Mouse (Mus musculus) ovary, postnatal 14 days (tissue): Measurements from ENCODE around the gene Eps8.
"Not testable (repeated sequence)": the region's sequence is repeated elsewhere in the genome, so short reads cannot be mapped to it uniquely, and the experiment has no call there.

Experiments
- DNase-seq: peaks from one replicate; pipeline ENCODE4 v3.0.0; 2022; ENCODE audit warnings: low spot score

Gene Eps8

DNA sequence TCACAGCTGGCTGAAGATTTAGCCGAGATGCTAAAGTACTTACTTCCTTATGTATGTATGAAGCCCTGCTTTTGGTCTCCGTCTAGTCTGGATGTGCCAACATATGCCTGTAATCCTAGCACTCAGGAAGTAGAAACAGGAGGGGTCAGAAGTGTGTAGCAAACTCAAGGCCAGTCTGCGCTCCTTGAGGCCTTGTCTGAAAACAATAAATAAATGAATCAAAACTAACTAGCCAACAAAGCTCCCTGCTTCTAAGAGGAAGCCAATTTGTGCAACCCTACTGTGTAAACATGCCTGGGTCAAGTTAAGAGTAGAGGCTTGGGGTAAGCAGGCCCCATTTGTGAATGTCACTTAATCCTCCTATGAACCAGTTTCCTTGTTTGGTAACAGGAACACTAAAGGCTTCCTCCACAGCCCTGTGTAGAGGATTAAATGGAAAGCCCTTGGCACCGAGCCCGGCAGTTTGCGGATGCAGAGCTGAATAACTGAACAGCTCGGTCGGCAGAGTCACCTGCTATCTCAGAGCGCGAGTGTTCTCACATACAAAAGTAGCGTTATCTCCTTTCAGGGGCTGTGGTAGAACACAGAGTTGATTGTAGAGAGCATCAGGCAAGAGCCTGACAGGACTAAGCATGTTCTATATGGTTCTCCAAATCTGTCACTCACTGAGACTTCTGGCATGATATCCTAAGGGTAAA is 183.6 kb downstream of the Eps8 start:
- peak; percentile 67 for DNase-seq

- DNase-seq: no peak
Observed at GRCm38 (mm10) chr6:137469541-137469940, 185.1 kb downstream of the Eps8 start.

DNA sequence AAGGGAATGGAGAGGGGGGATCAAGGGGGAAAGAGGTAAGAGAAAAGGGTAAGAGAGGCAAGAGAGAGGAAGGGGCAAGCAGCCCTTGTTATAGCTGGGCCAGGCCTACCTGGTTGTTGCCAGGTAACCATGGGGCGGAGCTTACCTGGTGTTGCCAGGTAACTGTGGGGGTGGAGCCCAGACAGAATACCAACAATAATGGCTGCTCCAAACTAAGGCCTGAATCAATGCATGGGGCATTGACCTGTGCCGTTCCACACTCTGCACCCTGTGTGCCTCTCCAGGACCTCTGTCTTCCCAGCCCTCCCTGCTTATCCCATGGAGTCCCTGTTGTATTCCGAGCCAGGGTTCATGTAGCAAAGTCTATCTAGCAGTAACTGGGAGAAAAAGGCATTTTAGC is 187.0 kb downstream of the Eps8 start:
- no peak for DNase-seq

- no peak for DNase-seq
Observed at GRCm38 (mm10) chr6:137466256-137466655, 188.4 kb downstream of the Eps8 start.

- DNase-seq: peak; percentile 44
Observed at GRCm38 (mm10) chr6:137465253-137465652, 189.4 kb downstream of the Eps8 start.

GRCm38 (mm10) chr6:137463771-137464170 is 190.9 kb downstream of the Eps8 start:
- no peak for DNase-seq

DNA sequence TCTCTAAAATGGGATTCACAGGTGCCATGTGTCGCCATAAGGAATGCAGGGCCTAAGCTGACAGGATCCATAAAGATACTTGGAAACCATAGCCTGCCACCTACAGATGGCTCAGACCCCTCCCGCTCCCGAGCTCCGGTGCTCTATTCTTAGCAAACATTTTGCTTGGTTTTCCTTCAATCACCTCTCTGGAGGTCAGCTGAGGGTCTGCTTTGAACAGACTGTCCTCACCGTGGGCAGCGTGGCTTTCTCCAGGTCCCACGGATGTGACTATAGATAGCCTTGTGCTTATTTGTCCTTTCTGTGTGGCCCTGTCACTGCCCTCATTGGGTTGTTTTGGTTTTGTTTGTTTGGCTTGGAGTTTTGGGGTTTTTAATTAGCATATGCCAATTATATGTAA is 196.5 kb downstream of the Eps8 start:
- no peak for DNase-seq

- no peak for DNase-seq
Observed at GRCm38 (mm10) chr6:137457210-137457609, 197.5 kb downstream of the Eps8 start.

- DNase-seq: no peak
Observed at GRCm38 (mm10) chr6:137456064-137456463, 198.6 kb downstream of the Eps8 start.

- peak; percentile 47 for DNase-seq
Observed at GRCm38 (mm10) chr6:137455537-137456041, 199.1 kb downstream of the Eps8 start.

GRCm38 (mm10) chr6:137446116-137446515 is 208.6 kb downstream of the Eps8 start:
- not testable (repeated sequence) for DNase-seq

DNA sequence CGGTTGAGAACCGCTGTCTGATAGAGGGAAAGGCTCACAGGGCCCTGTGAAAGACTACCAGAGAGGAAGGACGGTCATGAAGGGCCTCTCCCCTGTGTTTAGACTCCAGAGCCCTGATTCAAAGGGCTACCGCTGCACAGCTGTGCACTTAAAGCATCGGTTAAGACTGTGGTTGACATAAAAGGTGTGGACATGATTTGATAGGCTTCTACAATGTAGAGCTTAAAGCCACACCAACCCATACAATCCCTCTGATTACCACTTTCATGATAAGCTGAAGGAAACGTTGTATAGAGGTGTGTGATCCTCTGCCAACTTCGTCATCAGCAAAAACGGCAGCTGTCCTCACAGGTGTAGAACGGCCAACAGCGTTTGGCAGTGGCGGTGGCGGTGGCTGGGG is 211.6 kb downstream of the Eps8 start:
- no peak for DNase-seq

DNA sequence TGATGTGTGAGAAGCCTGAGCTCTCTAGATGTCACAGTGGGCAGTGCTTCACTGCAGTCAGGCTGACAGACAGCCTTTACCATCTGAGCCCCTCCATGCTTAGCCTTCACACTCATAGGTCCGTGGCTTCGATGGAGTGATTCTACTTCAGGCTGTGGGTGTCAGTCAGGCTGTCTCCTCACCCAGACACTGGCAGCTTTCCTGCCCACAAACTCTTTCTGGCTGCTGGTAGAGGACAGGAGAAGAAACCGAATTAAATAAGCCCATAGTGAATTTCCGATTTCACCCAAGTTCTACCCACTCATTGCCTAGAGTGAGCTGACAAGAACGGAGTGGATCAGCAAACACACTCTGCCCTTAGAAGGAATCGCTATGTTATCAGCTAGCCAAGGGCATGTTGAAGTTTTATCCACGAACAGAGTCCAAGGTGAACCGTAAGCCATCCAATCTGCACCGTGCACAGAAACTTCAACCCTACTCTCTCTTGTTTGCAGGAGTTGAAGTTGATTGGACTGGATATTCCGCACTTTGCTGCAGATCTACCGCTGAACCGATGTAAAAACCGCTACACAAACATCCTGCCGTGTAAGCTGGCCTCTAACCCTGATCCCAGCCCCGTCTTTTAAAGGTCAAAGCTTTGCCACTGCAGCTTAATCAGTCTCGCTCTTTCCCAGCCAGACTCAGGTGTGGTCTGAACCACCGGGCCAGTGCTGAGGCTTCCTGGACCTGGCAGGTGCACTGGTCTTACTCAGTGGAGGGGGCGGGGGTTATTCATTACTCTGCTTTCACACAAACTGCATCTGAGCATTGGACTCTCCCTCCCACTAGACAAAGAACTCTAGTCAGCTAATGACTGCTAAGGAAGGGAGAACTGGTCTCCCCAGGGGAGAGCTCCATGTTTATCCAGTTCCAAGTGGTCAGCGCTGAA is 213.9 kb downstream of the Eps8 start:
- DNase-seq: no peak

GRCm38 (mm10) chr6:137437902-137438580 is 216.6 kb downstream of the Eps8 start:
- DNase-seq: no peak

GRCm38 (mm10) chr6:137437486-137437885 is 217.2 kb downstream of the Eps8 start:
- DNase-seq: no peak

DNA sequence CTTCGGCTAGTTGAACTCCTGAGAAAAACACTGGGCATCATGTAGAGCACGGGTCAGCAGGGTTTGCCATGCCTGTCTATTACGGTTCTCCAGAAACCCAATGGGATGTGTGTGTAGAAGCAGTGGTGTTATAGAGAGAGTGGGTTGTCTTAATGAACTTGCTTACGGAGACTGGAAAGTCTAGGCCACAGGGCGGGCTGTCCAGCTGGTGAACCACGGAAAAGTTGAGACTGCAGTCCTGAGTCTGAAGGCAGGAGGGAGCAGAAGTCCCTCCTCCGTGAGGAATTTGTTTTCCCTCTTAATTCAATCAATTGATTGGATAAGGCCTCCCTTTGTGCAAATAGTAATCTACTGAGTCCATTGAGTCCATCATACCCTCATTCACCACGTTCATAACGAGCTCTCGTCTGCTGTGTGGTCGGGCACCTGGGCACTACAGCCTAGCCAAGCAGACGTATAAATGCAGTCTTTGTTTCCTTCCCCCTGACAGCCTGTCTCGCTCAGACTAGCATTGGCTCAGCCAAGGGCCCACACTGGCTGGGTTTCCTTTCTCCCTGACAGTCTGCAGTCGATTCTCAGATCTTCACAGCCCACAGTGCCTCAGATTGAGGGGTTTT is 221.0 kb downstream of the Eps8 start:
- no peak for DNase-seq
